Mouse (Mus musculus): ENCODE measurements at regions not wholly inside any gene's neighbourhood (a gene's known extent, or its start where the extent isn't known, plus 50 kb on each side); places are given as distances from the start of the nearest gene placed in this dataset.

DNA sequence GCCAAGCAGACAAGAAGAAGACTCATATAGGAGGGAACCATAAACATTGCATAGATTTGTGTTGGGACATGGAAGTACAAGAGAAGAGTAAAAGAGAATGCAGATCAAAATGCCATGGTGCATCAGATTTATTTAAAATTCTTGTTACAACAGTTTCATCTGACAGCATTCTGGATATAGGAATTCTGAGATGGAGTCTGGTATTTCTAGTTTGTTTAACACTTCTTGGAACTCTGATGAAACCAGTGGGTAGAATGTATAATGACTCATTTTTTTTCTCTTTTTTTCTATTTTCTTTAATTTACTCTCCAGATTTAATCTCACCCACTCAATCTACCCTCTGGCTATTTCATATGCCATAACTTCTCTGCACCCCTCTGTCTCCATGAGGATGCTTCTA lies 1537.9 kb upstream of the Igfbp7 start:
- TF ChIP-seq CTCF (IDR thresholded peaks at IDR 0.05; ENCODE audit: borderline replicate concordance, insufficient read depth, low read depth, low read length) (no peak), POLR2A (IDR thresholded peaks at IDR 0.05; ENCODE audit: borderline replicate concordance, insufficient read depth, low read length) (no peak)
